Mouse (Mus musculus) spleen, adult 2 months (tissue): ENCODE measurements around the gene Egfr. TPM values are rescaled to one million over a fixed set of nuclear protein-coding genes. Genes with fewer than 3 reads are reported as not detected.

ENCODE experiments used
- DNase-seq, 2 experiments: peaks; one replicate each; pipeline versions ENCODE4 v3.0.0 to v3.0.0-alpha.2; 2012 to 2021; ENCODE audit warnings: low spot score in 2 of 2, low read depth in 1 of 2
- H3K27ac ChIP-seq: fragments of 200-500 bp; 2 replicates; pipeline ENCODE4 v1.5.1; 2012; ENCODE audit warnings: low read length, inconsistent platforms; ENCODE audit not compliant: insufficient read depth
- H3K27me3 ChIP-seq: fragments of 200-500 bp; 2 replicates; pipeline ENCODE4 v1.6.1; 2012; ENCODE audit warnings: mild to moderate bottlenecking, moderate library complexity, low read length, inconsistent platforms; ENCODE audit not compliant: control insufficient read depth, insufficient read depth
- H3K36me3 ChIP-seq: fragments of 200-500 bp; 2 replicates; pipeline ENCODE4 v1.6.1; 2012; ENCODE audit warnings: mild to moderate bottlenecking, low read length, inconsistent platforms; ENCODE audit not compliant: control insufficient read depth, insufficient read depth
- H3K4me1 ChIP-seq: fragments of 200-500 bp; 2 replicates; pipeline ENCODE4 v1.6.1; 2011; ENCODE audit warnings: inconsistent platforms; ENCODE audit not compliant: control insufficient read depth, insufficient read depth, insufficient read length
- H3K4me3 ChIP-seq: fragments of 200-500 bp; 2 replicates; pipeline ENCODE4 v1.5.1; 2011; ENCODE audit warnings: mild to moderate bottlenecking, inconsistent platforms; ENCODE audit not compliant: insufficient read depth, insufficient read length; ENCODE audit errors: extremely low read depth
- CTCF ChIP-seq: fragments of 200-500 bp; IDR thresholded peaks from 2 replicates; pipeline ENCODE4 v1.5.1; 2011; ENCODE audit warnings: mild to moderate bottlenecking, inconsistent platforms; ENCODE audit not compliant: insufficient read depth, insufficient read length, insufficient replicate concordance; ENCODE audit errors: extremely low read depth
- POLR2A ChIP-seq: fragments of 200-500 bp; IDR thresholded peaks from 2 replicates; pipeline ENCODE4 v1.6.1; 2011; ENCODE audit warnings: low read depth, low read length, inconsistent platforms
- WGBS: fragments of 180-500 bp; shearing (Covaris S2); methylation state at CpG from one replicate; pipeline ENCODE4 v1.1.7; 2018; 5-methylcytosine and 5-hydroxymethylcytosine counted together
- polyA plus RNA-seq: library from polyadenylated mRNA; depleted of rRNA; stranded (reverse); fragments of >200 nt; gene quantifications from 2 replicates; pipeline ENCODE4 v1.2.3, GENCODE M21; 2012

Gene Egfr
- polyA plus RNA-seq, 1 experiment, result 2.2 TPM

GRCm38 (mm10) chr11:16864980-16865561 lies 113.1 kb downstream of the Egfr start:
- H3K27me3 ChIP-seq, result no peaks in the 10 kb centered on the region
- no peak overlapping the region for H3K4me3 ChIP-seq
- 0 out of 2 replicates have a peak, but pooled peaks cover 2% of the 10 kb centered on the region for H3K4me1 ChIP-seq
- 75% methylated on average over 3 of the region's 3 CpGs for WGBS
- TF ChIP-seq POLR2A, result no peak
- TF ChIP-seq CTCF, result no peak
- no peaks in the 10 kb centered on the region for H3K36me3 ChIP-seq
- no peak for DNase-seq
- no peak overlapping the region for H3K27ac ChIP-seq

- H3K4me3 ChIP-seq, result no peak overlapping the region
- no peak for DNase-seq
- H3K27ac ChIP-seq, result no peak overlapping the region
- H3K36me3 ChIP-seq, result no peaks in the 10 kb centered on the region
- TF ChIP-seq POLR2A (no peak), CTCF (no peak)
- H3K27me3 ChIP-seq, result no peaks in the 10 kb centered on the region
- H3K4me1 ChIP-seq, result 0 out of 2 replicates have a peak, but pooled peaks cover 2% of the 10 kb centered on the region
- WGBS, result 80% methylated on average over 6 of the region's 6 CpGs
Measured at GRCm38 (mm10) chr11:16868051-16868450, 116.0 kb downstream of the Egfr start.

GRCm38 (mm10) chr11:16869506-16869905 lies 117.5 kb downstream of the Egfr start:
- WGBS, result 77% methylated on average over 2 of the region's 2 CpGs
- DNase-seq, result no peak
- H3K4me1 ChIP-seq, result 0 out of 2 replicates have a peak, but pooled peaks cover 2% of the 10 kb centered on the region
- H3K36me3 ChIP-seq, result no peaks in the 10 kb centered on the region
- no peak for TF ChIP-seq POLR2A
- no peak for TF ChIP-seq CTCF
- no peak overlapping the region for H3K4me3 ChIP-seq
- no peak overlapping the region for H3K27ac ChIP-seq
- no peaks in the 10 kb centered on the region for H3K27me3 ChIP-seq

GRCm38 (mm10) chr11:16871120-16871519 lies 119.1 kb downstream of the Egfr start:
- H3K27ac ChIP-seq, result no peak overlapping the region
- H3K4me1 ChIP-seq, result 0 out of 2 replicates have a peak, but pooled peaks cover 2% of the 10 kb centered on the region
- 80% methylated on average over 5 of the region's 5 CpGs for WGBS
- H3K27me3 ChIP-seq, result no peaks in the 10 kb centered on the region
- TF ChIP-seq POLR2A, result no peak
- TF ChIP-seq CTCF, result peak; percentile 56; the same call in 1 of the 2 replicates
- no peaks in the 10 kb centered on the region for H3K36me3 ChIP-seq
- DNase-seq, result peak; percentile 3 to 31
- no peak overlapping the region for H3K4me3 ChIP-seq

GRCm38 (mm10) chr11:16877676-16878378 lies 125.8 kb downstream of the Egfr start:
- no peaks in the 10 kb centered on the region for H3K4me1 ChIP-seq
- DNase-seq, result no peak
- WGBS, result 80% methylated on average over 9 of the region's 9 CpGs
- no peak overlapping the region for H3K4me3 ChIP-seq
- H3K36me3 ChIP-seq, result no peaks in the 10 kb centered on the region
- TF ChIP-seq POLR2A (no peak), CTCF (no peak)
- no peaks in the 10 kb centered on the region for H3K27me3 ChIP-seq
- no peak overlapping the region for H3K27ac ChIP-seq

- WGBS, result 82% methylated on average over 4 of the region's 4 CpGs
- no peaks in the 10 kb centered on the region for H3K27me3 ChIP-seq
- no peak overlapping the region for H3K4me3 ChIP-seq
- H3K4me1 ChIP-seq, result no peaks in the 10 kb centered on the region
- H3K36me3 ChIP-seq, result no peaks in the 10 kb centered on the region
- DNase-seq, result no peak
- TF ChIP-seq POLR2A, result no peak
- no peak for TF ChIP-seq CTCF
- H3K27ac ChIP-seq, result no peak overlapping the region
Measured at GRCm38 (mm10) chr11:16881932-16882331, 129.9 kb downstream of the Egfr start.

GRCm38 (mm10) chr11:16886152-16886551 lies 134.1 kb downstream of the Egfr start:
- 73% methylated on average over 6 of the region's 6 CpGs for WGBS
- DNase-seq, result no peak
- no peaks in the 10 kb centered on the region for H3K27me3 ChIP-seq
- no peaks in the 10 kb centered on the region for H3K36me3 ChIP-seq
- no peaks in the 10 kb centered on the region for H3K4me1 ChIP-seq
- no peak overlapping the region for H3K4me3 ChIP-seq
- H3K27ac ChIP-seq, result no peak overlapping the region
- no peak for TF ChIP-seq CTCF
- TF ChIP-seq POLR2A, result no peak
